Mouse (Mus musculus) limb, embryonic 11.5 days (tissue): ENCODE results near the gene Smo. TPM values are rescaled to one million over a fixed set of nuclear protein-coding genes. Genes with fewer than 3 reads are reported as not detected.

Source experiments
- ATAC-seq: fragments of 200-750 bp; cut with Nextera tagmentation; 2 replicates; pipeline ENCODE4 v1.8.0; 2017; ENCODE audit warnings: low read depth; ENCODE audit not compliant: insufficient number of reproducible peaks, low FRiP score, low TSS enrichment
- DNase-seq: peaks from one replicate; pipeline ENCODE4 v3.0.0-alpha.2; 2015; ENCODE audit warnings: low spot score
- H3K27ac ChIP-seq: fragments of 300-500 bp; sonication (generic); replicated peaks from 2 replicates; pipeline ENCODE4 v1.5.1; 2014; ENCODE audit warnings: low read depth, mild to moderate bottlenecking, low read length
- H3K27me3 ChIP-seq: fragments of 300-500 bp; sonication (generic); 2 replicates; pipeline ENCODE4 v1.6.1; 2014; ENCODE audit warnings: mild to moderate bottlenecking, low read length, mixed read lengths; ENCODE audit not compliant: control insufficient read depth, insufficient read depth
- H3K36me3 ChIP-seq: fragments of 300-500 bp; sonication (generic); 2 replicates; pipeline ENCODE4 v1.6.1; 2014; ENCODE audit warnings: mild to moderate bottlenecking, low read length, moderate library complexity, mixed read lengths; ENCODE audit not compliant: control insufficient read depth, insufficient read depth
- H3K4me1 ChIP-seq: fragments of 300-500 bp; sonication (generic); 2 replicates; pipeline ENCODE4 v1.6.1; 2014; ENCODE audit warnings: low read length, mixed read lengths; ENCODE audit not compliant: control insufficient read depth, insufficient read depth
- H3K4me2 ChIP-seq: fragments of 300-500 bp; sonication (generic); 2 replicates; pipeline ENCODE4 v1.6.1; 2014; ENCODE audit warnings: low read depth, mild to moderate bottlenecking, moderate library complexity; ENCODE audit not compliant: severe bottlenecking
- H3K4me3 ChIP-seq: fragments of 300-500 bp; sonication (generic); 2 replicates; pipeline ENCODE4 v1.5.1; 2014; ENCODE audit warnings: low read depth, low read length
- H3K9ac ChIP-seq: fragments of 300-500 bp; sonication (generic); 2 replicates; pipeline ENCODE4 v1.6.1; 2014; ENCODE audit warnings: mild to moderate bottlenecking, low read length
- H3K9me3 ChIP-seq: fragments of 300-500 bp; sonication (generic); 2 replicates; pipeline ENCODE4 v1.6.1; 2016; ENCODE audit warnings: low read length; ENCODE audit not compliant: control insufficient read depth
- WGBS: fragments of 180-500 bp; shearing (Covaris S2); extraction: QIAGEN DNeasy Blood & Tissue Kit; methylation state at CpG from one replicate; pipeline ENCODE4 v1.1.7; 2014; 5-methylcytosine and 5-hydroxymethylcytosine counted together
- polyA plus RNA-seq: library from polyadenylated mRNA; unstranded; fragments of >200 nt; fragmentation: Nextera tagmentation; extraction: Ambion mirVana; gene quantifications from 2 replicates; pipeline ENCODE4 v1.2.1, GENCODE M21; 2014

The Smo gene
- polyA plus RNA-seq, 1 experiment from 2014 or later, result 67.5 TPM

GRCm38 (mm10) chr6:29785759-29786158 lies 50.5 kb downstream of the Smo start:
- ATAC-seq, result no peak
- no peaks in the 10 kb centered on the region for H3K4me1 ChIP-seq
- no peaks in the 10 kb centered on the region for H3K27me3 ChIP-seq
- no peak overlapping the region for H3K27ac ChIP-seq
- no peak overlapping the region for H3K9ac ChIP-seq
- DNase-seq, result no peak
- H3K36me3 ChIP-seq, result no peaks in the 10 kb centered on the region
- no peaks in the 10 kb centered on the region for H3K9me3 ChIP-seq
- no peak overlapping the region for H3K4me3 ChIP-seq
- 91% methylated on average over 5 of the region's 5 CpGs for WGBS
- no peak overlapping the region for H3K4me2 ChIP-seq

GRCm38 (mm10) chr6:29788779-29789350 lies 53.6 kb downstream of the Smo start:
- Histone ChIP-seq H3K27ac (no peak overlapping the region), H3K4me3 (no peak overlapping the region), H3K4me2 (no peak overlapping the region), H3K27me3 (no peaks in the 10 kb centered on the region), H3K9me3 (no peaks in the 10 kb centered on the region), H3K36me3 (no peaks in the 10 kb centered on the region), H3K9ac (no peak overlapping the region), H3K4me1 (no peaks in the 10 kb centered on the region)
- DNase-seq, result no peak
- no peak for ATAC-seq
- WGBS, result 76% methylated on average over 3 of the region's 3 CpGs

DNA sequence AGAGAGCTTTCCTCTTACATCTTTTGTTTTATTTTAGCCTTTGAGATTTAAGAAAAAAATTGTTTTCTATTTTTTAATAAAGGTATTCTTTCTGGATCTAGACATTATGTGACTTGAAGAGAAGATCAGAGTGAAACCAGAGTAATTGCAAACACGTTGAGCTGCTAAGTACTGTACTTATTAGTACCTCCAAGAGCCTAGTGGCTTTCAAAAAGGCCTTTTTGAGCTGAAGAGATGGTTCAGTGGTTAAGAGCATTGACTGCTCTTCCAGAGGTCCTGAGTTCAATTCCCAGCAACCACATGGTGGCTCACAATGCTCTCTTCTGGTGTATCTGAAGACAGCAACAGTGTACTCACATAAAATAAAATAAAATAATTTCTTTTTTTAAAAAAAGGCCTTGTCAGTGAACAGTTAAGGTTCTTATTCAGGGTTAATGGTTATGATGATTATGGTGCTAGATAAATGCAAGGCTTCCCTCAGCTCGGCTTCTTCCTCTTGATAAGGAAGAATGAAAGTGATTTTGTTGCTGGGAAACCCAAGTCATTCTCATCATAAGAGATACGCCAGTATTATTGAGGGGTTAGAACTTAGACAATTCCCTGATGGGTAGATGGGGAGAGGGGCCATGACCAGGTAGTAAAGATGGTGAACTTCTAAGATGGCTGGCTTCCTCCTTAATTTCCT lies 54.9 kb downstream of the Smo start:
- DNase-seq (no peak), ATAC-seq (no peak)
- Histone ChIP-seq H3K27me3 (no peaks in the 10 kb centered on the region), H3K27ac (no peak overlapping the region), H3K4me1 (no peaks in the 10 kb centered on the region), H3K9ac (no peak overlapping the region), H3K4me2 (no peak overlapping the region), H3K9me3 (no peaks in the 10 kb centered on the region), H3K36me3 (no peaks in the 10 kb centered on the region), H3K4me3 (no peak overlapping the region)
- 87% methylated on average over 3 of the region's 3 CpGs for WGBS

- Histone ChIP-seq H3K9me3 (no peaks in the 10 kb centered on the region), H3K4me2 (no peak overlapping the region), H3K27me3 (no peaks in the 10 kb centered on the region), H3K27ac (no peak overlapping the region), H3K9ac (no peak overlapping the region), H3K36me3 (no peaks in the 10 kb centered on the region), H3K4me3 (no peak overlapping the region), H3K4me1 (no peaks in the 10 kb centered on the region)
- DNase-seq, result no peak
- WGBS, result 83% methylated on average over 1 of the region's 1 CpGs
- ATAC-seq, result no peak
Measured at GRCm38 (mm10) chr6:29793520-29793919, 58.2 kb downstream of the Smo start.

DNA sequence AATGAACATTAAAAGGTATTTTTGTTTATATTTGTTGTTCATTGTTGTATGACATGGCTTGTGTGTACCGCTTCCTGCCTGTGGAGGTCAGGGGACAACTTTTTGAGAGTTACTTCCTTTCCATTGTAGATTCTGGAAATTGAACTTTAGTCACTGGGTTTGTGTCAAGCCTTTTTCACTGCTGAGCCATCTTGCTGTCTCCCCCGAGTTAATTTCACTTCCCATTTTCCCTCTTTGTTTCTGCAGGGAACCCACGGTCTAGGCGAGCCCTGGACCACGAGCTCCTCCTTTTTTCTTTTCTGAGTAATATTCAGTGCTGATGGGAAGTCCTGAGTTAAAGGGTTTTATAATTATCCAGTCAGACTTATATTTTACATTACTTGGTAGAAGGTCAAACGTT lies 59.3 kb downstream of the Smo start:
- no peak for ATAC-seq
- Histone ChIP-seq H3K9me3 (no peaks in the 10 kb centered on the region), H3K27me3 (no peaks in the 10 kb centered on the region), H3K4me1 (no peaks in the 10 kb centered on the region), H3K4me2 (no peak overlapping the region), H3K27ac (no peak overlapping the region), H3K4me3 (no peak overlapping the region), H3K36me3 (no peaks in the 10 kb centered on the region), H3K9ac (no peak overlapping the region)
- 91% methylated on average over 6 of the region's 6 CpGs for WGBS
- DNase-seq, result no peak

DNA sequence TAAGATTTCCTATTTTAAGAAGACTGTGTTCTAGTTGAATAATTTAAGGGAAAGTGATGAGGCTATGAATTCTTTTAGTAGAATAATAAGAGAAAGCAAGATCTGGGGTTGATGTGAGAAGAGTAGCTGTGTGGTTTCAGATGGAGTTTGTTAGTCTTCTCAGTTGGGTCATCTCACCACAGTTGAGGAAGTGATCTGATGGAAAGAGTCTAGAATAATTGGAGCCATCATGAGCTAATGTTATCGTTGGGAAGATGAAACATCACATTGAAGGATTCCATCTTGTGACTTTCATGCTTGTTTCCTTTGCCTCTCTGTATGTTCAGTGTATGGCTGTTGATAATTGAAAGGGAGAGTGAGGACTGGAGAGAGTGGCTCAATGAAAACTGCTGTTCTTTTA lies 67.7 kb downstream of the Smo start:
- Histone ChIP-seq H3K9me3 (no peaks in the 10 kb centered on the region), H3K27ac (no peak overlapping the region), H3K4me3 (no peak overlapping the region), H3K27me3 (no peaks in the 10 kb centered on the region), H3K36me3 (no peaks in the 10 kb centered on the region), H3K9ac (no peak overlapping the region), H3K4me1 (no peaks in the 10 kb centered on the region), H3K4me2 (no peak overlapping the region)
- ATAC-seq, result no peak
- WGBS, result 88% methylated on average over 1 of the region's 1 CpGs
- DNase-seq, result no peak

- DNase-seq (no peak), ATAC-seq (no peak)
Measured at GRCm38 (mm10) chr6:29804006-29804405, 68.7 kb downstream of the Smo start.

GRCm38 (mm10) chr6:29805381-29805780 lies 70.1 kb downstream of the Smo start:
- 30% methylated on average over 2 of the region's 2 CpGs for WGBS

More at GRCm38 (mm10) chr6:29804006-29804405, 68.7 kb downstream of the Smo start:
- no peak overlapping the region for H3K4me2 ChIP-seq
- H3K27ac ChIP-seq, result no peak overlapping the region
- no peak overlapping the region for H3K9ac ChIP-seq
- H3K36me3 ChIP-seq, result no peaks in the 10 kb centered on the region
- H3K4me3 ChIP-seq, result no peak overlapping the region
- no peaks in the 10 kb centered on the region for H3K4me1 ChIP-seq
- no peaks in the 10 kb centered on the region for H3K27me3 ChIP-seq
- WGBS, result 82% methylated on average over 3 of the region's 3 CpGs
- no peaks in the 10 kb centered on the region for H3K9me3 ChIP-seq

More at GRCm38 (mm10) chr6:29805381-29805780, 70.1 kb downstream of the Smo start:
- ATAC-seq, result no peak
- no peak for DNase-seq
- Histone ChIP-seq H3K9me3 (no peaks in the 10 kb centered on the region), H3K4me3 (no peak overlapping the region), H3K4me2 (no peak overlapping the region), H3K9ac (no peak overlapping the region), H3K27me3 (no peaks in the 10 kb centered on the region), H3K36me3 (no peaks in the 10 kb centered on the region), H3K27ac (no peak overlapping the region), H3K4me1 (no peaks in the 10 kb centered on the region)
